Mouse (Mus musculus) embryo, embryonic 11 days (tissue): ENCODE measurements around the gene Polr2c.
"Not testable (repeated sequence)": the region's sequence is repeated elsewhere in the genome, so short reads cannot be mapped to it uniquely, and the experiment has no call there.

Experiments used
- DNase-seq: peaks from one replicate; pipeline ENCODE4 v3.0.0-alpha.2; 2015

The Polr2c gene

DNA sequence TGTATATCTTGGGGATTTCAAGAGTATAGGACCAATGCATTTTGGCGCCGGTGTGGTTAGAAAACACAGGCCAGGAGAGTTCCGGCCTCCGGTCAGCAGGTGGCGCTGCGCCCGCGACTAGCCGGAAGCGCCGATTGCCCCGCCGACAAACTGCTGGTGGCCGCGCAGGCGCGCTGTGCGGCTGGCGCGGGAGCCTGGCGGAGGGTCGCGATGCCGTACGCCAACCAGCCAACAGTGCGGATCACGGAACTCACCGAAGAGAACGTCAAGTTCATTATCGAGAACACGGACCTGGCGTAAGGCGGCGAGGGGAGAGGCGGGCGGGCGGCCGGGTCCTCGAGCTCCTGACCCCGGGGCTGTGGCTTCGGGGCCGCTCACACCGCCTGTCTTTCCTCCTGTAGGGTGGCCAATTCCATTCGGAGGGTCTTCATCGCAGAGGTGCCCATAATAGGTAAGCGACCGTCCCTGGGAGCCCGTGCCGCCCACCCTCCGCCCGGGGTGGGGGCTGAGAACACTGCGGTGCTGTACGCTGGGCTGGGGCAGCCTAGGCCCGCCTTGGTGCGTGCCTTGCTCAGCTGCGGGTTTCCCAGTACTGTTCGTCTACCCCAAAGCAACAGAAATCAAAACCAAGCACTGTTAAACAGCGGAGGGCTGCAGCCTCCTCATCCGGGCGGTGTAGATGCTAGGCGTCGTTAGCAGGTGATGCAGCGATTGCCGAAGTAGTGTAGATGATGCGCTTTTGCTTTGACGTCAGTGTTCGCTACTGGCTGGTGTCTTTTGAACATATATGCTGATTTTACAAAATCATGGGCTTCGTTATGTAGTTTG, at the start of gene Polr2c:
TSS of gene Polr2c (plus strand) at position 105 of the 828 bp plus-strand sequence.
- DNase-seq: peak; percentile 92

DNA sequence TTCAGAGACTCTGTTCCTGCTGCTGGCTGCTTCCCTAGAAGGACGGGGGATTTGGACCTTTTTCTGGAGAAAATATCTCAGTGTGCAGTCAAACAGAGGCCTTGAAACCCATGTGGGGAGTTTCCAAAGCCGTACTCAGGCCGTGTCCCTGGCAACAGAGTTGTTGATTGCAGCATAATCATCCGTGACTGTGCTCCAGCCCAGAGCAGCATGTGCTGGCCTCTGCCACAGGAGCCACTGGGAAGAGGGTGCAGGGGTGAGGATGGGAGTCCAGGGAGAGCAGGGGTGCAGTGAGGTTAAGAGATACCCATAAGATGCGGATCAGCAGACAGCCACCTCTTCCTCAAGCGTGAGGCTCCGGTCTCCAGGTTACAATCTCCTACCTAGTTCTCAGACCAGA, 49.7 kb upstream of the Polr2c start:
- peak; percentile 27 for DNase-seq

DNA sequence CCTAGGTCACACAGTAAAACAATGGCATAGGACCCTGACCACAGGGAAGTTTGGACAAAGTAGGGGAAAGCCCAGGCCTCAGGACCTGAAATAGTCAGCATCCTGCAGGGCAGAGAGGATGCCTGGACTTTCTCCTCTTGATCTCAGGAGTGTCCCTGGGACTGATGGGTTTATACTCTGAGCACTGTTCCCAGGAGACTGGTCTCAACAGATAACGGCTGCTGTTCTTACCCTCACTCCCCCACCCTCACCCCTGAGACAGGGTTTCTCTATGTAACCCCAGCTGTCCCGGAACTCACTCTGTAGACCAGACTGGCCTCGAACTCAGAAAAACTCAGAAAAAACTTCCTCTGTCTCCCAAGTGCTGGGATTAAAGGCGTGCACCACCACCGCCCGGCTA, 48.9 kb upstream of the Polr2c start:
- DNase-seq: no peak

DNA sequence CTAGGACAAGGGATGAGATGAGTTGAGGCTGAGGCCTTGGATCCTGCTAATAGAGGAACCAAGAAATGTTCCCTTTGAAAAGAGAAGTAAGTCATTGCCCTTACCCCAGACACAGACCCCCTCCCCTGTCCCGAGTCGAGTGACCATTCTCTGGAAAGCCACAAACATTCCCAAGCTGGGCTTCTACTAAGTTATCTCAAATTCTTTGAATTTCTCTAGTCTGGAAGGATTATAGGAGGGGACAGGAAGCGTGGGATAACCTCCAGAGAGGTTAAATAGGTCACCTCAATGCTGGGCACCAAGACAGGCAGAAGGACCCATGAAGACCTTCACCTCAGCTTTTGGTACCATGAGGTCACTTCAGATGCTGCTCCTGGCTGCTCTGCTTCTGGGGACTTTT, 47.1 kb upstream of the Polr2c start, which contains the start of gene Ccl17:
TSS of gene Ccl17 (plus strand) at position 301 of the 400 bp plus-strand sequence.
- no peak for DNase-seq

DNA sequence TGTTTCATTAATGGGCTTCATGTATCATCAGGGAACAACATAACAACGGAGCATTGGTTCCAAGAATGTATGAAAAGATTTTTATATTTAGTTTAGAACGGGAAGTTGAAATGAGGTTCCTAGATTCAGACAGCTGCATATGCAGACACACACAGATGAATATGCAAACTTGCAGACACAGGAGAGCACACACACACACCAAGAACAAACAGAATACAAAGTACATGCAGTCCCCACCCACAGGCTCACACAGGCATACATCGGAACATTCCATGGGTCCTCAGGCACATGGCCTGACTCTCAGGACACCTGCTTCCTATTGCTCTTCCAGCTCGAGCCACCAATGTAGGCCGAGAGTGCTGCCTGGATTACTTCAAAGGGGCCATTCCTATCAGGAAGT, 46.4 kb upstream of the Polr2c start:
- DNase-seq: no peak

DNA sequence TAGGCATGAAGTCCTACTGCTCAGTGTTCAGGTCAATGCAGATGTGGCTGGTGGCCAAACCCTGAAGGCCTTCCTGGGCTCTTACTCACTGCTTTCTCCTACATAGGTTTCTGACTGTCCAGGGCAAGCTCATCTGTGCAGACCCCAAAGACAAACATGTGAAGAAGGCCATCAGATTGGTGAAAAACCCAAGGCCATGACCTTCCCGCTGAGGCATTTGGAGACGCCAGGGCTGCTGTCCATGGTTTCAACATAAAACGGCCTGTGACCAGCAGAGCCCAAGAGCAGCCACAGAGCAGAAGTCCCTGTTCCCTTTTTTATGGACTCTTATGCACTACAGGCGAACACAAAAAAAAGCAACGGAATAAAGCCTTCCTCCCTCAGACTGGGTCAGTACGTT, 45.6 kb upstream of the Polr2c start:
- no peak for DNase-seq

DNA sequence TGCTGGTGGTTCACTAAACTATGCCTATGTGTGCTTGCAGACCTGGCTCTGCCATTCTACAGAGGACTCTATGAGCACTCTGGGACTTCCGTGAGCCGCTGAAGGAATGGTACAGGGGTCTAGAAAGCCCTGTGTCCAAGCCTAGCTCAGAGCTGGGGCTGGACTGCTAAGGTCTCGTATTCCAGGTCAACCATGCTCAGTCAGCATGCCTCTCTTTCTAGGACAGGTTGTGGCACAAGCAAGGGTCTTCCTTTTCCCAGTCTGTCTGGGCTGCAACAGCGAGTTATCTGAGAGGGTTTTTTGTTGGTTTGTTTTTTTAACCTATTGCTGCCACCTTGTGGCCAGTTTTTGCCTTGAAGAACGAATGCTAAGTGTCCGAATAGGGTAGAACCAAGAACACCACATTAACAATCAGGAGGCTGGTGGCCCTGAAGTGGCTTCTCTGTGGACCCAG, 44.6 kb upstream of the Polr2c start:
- DNase-seq: peak; percentile 92

DNA sequence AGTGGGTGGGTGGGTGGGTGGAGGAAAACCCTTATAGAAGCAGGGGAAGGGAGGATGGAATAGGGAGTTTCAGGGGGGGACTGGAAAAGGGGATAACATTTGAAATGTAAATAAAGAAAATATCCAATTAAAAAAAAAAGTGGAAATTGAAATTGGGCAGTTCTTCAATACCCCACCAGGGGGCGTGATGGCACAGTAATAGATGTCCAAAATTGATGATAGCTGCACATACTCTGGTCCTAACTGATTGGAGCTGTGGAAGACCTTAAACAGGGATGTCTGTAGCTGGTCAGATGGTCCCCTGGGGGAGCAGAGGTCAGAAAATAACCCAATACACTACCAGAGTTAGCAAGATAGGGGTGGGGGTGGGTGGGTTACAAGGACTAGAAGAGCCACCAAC, 42.7 kb upstream of the Polr2c start:
- DNase-seq: peak; percentile 48

DNA sequence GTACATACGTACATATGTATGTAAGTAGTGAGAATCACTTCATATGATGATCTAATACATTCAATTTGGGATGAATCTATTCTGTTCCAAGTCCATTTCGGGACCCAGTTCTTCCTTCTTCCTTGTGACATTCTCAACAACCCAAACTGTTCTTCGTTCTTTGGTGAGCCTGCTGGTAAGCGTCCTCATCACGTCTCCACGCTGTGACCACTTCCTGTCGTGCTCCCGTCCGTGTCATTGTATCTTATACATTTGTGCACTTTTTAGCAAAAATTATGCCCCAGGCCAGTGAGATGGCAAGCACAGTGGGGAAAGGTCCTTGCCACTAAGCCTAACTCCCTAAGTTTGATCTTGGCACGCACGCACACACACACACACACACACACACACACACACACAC, 39.3 kb upstream of the Polr2c start:
- no peak for DNase-seq

DNA sequence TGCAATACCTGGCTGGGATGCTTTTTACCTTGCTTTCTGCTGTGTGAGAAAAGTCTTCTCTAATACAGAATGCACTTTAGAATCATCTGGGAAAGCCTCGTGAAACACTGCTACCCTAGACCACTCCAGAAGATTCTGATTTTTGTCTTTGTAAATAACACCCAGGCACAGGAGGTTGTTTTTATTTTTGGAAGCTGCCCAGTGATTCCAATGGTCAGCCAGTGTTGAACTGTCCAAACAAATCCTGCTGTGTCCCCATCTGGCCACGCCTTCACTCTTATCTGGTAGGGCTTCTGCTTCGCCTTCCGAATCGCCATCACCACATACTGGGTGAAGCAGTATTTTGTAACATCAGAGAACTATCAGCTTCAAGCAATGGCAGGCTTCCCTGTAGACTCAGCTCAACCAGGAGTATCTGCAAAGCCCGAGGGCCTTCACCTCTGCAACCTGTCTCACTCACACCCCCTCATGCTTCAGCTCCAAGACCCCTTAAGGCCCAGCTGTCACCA, 37.5 kb upstream of the Polr2c start:
- no peak for DNase-seq

DNA sequence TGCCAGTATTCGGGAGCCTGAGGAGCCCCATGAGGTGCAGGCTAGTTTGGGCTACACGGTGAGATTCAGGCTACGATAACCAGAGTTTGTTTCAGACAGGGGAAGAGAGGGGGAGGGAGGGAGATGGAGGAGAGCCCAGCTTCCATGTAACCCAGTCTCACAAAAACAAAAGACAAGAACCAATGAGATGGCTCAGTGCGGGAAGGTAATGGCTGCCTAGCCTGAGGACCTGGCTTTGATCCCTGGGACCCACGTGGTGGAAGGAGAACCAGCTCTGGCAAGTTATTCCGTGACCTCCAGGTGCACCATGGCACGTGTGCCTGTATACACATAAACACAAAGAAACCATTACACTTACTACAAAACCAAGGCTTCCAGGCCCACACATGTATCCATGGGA, 36.7 kb upstream of the Polr2c start:
- DNase-seq: no peak

DNA sequence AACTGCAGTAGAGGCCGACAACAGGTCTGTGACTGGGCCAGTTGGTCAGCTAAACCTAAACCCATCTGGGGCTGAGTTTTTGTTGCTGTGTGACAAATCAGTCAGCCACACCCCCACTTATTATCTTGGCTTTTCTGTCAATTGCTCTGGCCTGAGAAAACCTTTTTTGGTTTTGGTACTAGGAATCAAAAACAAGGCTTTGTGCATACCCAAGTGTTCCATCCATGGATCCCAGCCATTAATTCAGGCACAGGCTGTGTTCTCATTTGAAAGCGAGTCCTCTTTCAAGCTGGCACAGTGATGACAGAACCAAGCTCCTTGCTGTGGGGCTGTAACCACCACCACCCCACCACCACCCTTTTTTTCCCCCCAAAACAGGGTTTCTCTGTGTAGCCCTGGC, 35.9 kb upstream of the Polr2c start:
- DNase-seq: no peak

DNA sequence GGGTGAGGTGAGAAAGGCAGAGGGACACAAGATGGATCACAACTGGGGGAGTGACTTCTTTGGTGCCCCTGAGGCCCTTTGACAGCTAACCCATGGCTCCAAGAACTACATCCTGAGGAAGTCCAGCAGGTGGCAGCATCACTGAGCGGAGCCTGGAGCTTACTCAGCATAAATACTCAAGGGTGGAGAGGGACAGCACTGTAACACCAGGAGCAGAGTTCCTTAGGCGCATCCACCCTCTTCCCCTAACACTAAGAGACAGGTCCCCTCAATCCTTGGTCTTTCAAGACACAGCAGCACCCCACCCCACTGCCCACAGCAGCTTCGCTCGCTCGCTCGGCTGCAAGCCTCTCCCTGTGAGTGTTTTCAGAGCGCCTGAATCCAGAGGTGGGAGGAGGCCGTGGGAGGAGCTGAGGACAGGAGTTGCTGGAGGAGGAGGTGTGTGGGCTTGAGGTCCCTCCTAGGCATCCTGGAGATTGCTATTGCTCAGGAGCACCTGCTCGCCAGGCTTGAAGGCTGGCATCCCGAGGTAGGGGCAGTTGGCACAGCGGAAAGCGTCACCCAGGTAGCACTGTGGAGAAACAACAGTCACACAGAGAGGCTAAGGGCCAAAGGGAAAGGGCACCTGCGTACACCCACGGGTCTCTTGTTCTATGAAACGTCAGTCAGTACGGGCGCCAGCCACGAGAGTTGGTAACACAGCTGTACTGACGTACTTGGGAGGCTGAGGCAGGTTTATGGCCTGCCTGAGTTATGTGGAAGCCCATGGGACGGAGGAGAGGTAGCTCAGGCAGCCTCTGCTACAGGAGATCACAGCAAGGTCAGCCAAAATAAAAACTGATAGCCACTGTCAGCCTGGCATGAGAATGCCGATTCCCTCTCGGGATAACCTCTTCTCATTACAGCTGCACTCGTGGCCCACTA, 34.4 kb upstream of the Polr2c start:
- DNase-seq: peak; percentile 73

DNA sequence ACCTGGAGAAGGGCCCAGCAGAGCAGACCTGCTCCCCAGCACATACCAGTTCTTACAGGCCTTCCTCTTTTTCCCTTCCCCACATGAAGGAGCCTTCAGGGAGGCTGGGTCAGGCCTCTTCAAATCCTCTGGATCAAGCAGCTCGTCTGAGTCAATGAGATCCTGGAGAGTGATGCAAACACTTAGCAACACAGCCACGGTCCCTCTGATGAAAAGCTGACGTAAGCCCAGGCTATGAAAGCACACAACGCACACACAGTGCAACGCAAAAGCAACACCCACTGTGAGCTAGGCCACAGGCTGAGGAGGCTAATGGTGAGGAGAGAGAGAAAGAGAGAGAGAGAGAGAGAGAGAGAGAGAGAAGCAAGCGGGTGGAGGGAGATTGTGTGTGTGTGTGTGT, 32.1 kb upstream of the Polr2c start:
- no peak for DNase-seq

DNA sequence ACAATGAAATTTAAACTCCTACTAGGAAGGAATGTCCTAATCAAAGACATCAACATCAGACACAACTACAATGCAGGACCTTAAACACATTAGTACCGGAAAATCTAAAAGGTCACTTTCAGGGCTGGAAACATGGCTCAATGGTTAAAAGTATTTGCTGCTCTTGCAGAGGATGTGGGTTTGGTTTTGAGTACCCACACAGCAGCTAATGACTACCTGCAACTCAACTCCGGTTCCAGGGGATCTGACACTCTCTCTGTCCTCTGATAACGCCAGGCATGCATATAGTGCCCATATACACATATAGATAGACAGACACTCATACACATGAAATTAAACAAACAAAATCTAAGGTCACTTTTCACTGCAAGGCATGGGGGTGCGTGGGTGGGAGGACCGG, 31.0 kb upstream of the Polr2c start:
- no peak for DNase-seq

DNA sequence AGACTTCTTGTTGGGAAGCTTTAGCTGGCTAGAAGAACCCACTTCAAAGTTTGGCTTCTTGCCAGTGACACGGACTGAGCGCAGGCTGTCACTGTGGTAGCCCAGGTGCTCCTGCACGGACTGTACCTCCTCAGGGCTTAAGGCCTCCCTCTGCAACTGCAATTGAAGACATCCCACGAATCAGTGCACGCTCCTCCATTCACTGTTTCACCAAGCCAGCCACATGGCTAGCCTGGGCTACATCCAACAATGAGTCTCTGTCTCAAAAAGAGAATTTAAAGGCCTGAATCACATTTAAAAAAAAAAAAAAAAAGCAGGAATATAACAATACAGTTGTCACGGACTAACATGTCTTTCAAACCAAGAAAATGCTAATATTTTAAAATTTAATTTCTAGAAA, 29.0 kb upstream of the Polr2c start:
- DNase-seq: no peak

DNA sequence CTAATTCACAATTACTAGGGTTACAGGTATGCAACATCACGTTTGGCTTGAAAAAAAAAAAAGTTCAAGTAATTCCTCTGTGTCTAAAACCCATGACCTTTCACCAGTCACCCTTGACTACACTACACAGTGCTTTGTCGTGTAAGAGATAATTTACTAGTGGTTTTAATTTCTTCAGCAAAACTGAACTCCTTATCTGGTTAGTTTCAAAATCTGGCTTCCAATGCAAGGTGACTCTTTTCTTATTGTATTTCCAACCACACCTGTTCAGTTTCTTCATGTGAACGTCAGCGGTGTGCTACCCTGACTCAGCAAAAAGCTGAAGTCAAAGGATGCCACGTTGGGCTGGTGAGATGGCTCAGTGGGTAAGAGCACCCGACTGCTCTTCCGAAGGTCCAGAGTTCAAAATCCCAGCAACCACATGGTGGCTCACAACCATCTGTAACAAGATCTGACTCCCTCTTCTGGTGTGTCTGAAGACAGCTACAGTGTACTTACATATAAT, 23.3 kb upstream of the Polr2c start:
- not testable (repeated sequence) for DNase-seq

DNA sequence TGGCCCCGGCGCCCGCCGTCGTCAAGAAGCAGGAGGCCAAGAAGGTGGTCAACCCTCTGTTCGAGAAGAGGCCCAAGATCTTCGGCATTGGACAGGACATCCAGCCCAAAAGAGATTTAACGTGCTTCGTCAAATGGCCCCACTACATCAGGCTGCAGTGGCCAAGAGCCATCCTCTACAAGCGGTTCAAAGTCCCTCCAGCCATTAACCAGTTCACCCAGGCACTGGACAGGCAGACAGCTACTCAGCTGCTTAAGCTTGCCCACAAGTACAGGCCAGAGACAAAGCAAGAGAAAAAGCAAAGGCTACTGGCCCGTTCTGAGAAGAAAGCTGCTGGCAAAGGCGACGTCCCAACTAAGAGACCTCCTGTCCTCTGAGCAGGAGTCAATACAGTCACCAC, 21.5 kb upstream of the Polr2c start:
- DNase-seq: not testable (repeated sequence)

DNA sequence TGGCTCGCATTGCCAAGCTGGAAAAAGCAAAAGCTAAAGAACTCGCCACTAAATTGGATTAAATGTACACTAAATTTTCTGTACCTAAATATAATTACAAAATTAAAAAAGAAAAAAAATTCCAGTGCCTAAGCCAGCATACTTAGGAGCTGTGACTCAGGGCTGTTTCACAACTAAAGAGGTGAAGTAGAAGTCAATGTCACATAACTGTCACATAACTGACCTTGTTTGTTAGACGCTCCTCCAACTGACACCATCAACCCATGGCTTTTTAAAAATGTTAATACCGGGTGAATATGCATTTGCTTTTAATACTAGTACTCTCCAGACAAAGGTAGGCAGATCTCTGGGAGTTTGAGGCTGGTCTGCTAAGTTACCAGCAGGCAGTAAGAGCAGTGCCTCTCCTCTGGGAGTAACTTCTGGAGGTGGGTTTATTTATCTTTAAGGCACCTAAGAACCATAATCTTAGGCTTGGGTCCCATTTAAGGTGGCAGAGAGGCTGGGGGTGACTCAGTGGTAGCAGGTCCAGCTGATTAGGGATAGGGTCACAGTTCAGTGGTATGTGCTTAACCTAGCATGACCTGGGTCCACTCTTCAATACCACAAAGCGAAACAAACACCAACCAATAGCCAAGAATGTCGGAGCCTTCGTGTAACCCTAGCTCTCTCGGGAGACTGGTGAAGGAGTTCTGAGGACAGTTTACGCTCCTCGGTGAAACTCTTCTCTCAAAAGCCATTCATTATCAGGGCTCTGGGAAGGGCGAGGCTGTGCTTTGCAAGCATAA, 20.6 kb upstream of the Polr2c start:
- DNase-seq: no peak

DNA sequence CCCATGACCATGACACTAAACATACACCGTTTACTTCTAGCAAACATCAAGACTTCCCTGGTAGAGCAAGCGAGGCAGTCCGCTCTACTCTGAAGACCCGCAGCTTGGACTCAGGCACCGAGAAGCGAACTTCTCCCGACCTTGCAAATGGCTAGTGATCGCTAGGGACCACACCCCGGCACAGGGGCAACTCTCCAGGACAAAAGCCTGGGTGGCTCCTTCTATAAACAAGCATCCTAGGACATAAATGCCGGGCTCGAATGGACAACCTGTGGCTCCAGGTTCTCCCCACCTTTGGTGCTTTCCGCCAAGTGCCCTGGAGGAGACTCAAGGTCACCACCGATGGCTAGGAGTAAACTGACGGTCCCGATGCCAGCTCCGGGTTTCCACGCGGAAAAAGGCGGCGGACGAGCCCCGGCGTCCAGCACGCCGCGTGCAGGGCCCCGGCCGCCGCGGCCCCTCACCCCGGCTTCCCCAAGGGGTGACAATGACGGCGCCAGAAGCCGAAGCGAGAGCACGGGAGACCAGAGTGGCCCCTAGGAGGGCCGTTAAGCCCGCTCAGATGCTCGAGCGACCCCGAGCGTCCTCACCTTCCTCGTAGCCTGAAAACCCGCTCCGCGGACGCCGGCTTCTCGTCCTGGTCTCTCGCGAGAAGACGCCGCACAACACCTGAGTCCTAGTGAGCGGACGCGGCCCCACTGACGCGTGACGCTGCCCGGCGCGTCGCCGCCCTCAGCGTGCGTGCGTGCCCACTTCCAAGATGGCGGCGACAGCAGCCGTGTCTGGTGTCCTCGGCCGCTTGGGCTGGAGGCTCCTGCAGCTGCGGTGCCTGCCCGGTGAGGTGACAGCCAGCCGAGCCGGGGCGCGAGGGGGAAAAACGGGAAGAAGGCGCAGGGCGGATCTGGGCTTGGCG, 19.3 kb upstream of the Polr2c start, which contains the start of the genes Coq9 and Ciapin1:
TSS of gene Coq9 (plus strand) at position 660 of the 913 bp plus-strand sequence.
TSS of gene Ciapin1 (minus strand) at position 697 of the 913 bp plus-strand sequence.
- peak; percentile 99 for DNase-seq

DNA sequence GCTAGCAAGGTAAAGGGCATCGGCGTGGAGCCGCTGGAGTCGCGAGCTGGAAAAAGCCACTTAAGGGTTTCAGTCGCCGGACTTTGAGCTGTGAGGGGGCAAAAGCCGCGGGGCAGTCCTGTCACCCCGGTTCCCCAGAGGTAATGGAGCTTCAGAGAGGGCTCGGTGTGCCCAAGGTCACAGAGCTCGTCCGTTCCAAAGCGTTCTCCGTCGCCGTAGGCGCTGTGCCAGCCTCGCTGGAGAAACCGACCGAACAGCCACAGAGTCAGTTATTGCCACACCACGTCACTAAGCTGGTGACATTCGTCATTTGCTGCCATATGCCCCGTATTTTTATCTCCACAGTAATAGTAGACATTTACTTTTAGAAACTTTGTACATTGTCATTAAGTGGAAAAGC, 18.6 kb upstream of the Polr2c start:
- DNase-seq: peak; percentile 55
